ENCODE assay signal across 8 mouse cellular contexts in genomic region chr9:56418738-56419239, GRCm38 (mm10). TPM values are rescaled to one million over a fixed set of nuclear protein-coding genes. Genes with fewer than 3 reads are reported as not detected.
DNase-seq lines count a peak whose midpoint lies in the region.

No protein-coding gene starts in this region.

- peaks cover 59% of the 10 kb centered on the region for H3K4me1 ChIP-seq in megakaryocyte, embryonic 14.5 days

- no peaks in the 10 kb centered on the region for H3K9me3 ChIP-seq in megakaryocyte, embryonic 14.5 days

- peaks cover 13% of the 10 kb centered on the region for H3K36me3 ChIP-seq in megakaryocyte, embryonic 14.5 days (replicated peaks; ENCODE audit: low read length)

- H3K4me3 ChIP-seq in megakaryocyte, embryonic 14.5 days (replicated peaks) = peak overlapping the region; percentile 99

- H3K27me3 ChIP-seq in megakaryocyte, embryonic 14.5 days (replicated peaks) = no peaks in the 10 kb centered on the region

- peak; percentile 88 for DNase-seq in R1 (ENCODE audit: low read depth, low spot score)
- DNase-seq in cerebellum, postnatal 36 days = peak; percentile 65 to 67
- peak; percentile 78 to 80 for DNase-seq in frontal cortex, postnatal 36 days (ENCODE audit: low spot score in 2 of 2)
- peak; percentile 98 for DNase-seq in induced T-regulatory cell, adult 2 months (ENCODE audit: low read depth)
- peak; percentile 55 to 82 for DNase-seq in left cerebral cortex, adult 9 months (ENCODE audit: low spot score in 2 of 2)
- DNase-seq in right cerebral cortex, postnatal 36 days (ENCODE audit: low spot score in 2 of 2) = peak; percentile 75 to 76
- peak; percentile 74 to 75 for DNase-seq in urinary bladder, postnatal 4 days (ENCODE audit: low spot score in 2 of 2)

RNA-seq across cellular contexts. Expression of gene Hmg20a, which starts 0.4 kb away (rescaled TPM):
- polyA plus RNA-seq in megakaryocyte, embryonic 14.5 days (2012; ENCODE audit: insufficient read depth, low replicate concordance) = 3.2 and 4.8 TPM in 2 replicates

RNA-seq across cellular contexts. Expression of gene Peak1, which starts 0.9 kb away (rescaled TPM):
- 0.36 and 1.2 TPM in 2 replicates for polyA plus RNA-seq in megakaryocyte, embryonic 14.5 days (2012; ENCODE audit: insufficient read depth, low replicate concordance)

Comparison
In these comparisons a context has a peak if more than half of its experiments do, and no peak if none do; other contexts are left out.
1. Peak in every context shown above with its lines: DNase-seq and H3K4me3 ChIP-seq.